11 mouse cellular contexts compared by ENCODE assay signal in the genomic region with DNA sequence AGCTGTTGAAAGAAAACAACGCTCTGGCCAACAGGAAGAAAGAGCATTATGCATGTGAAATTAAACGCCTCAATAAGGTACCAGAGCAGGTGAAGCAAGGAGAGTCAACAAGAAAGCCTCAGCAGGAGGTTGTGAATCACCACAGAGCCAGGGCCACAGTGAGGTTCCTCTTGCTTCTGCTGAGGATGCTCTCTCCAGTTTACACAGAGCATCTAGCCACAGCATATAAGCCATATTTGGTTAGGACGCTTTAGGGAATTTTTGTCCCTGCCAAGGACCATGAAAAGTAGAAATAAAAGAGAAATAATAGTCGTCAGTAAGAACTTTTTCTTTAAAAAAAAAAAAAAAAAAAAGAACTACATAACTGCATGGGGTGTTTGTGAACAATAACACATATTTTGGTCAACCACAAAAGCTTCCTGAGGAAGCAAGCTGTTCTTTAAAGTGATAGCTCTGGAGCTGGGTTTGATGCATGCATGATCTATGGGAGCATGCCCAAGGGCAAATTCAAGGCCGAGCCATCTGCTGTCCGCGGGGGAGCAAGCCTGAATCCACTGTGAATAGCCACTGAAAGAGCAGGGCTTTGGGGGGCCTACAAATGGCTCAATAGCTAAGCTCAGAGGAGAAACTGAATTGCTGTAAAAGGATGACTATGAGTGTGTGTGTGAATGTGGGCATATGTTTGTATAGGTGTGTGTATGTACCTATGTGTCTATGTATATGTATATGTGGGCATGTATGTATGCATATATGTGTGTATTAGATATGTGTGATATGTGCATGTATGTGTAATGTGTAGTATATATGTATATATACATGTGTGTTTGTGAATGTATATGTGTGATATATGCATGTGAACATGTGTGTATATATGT.
DNase-seq lines count a peak whose midpoint lies in the region; ATAC-seq and TF ChIP-seq lines count a peak whose summit lies in the region.
"Had no signal": no experiment of that assay in that cellular context is flagged by ENCODE, and none has a peak within 500 bp of the region (broad histone marks: within the 10 kb centered on the region; RNA-seq: fewer than 3 reads in every experiment).

No protein-coding gene starts in this region.

- H3K4me1 ChIP-seq in forebrain, embryonic 13.5 days, result no peaks in the 10 kb centered on the region; the same call in 1 of the 2 replicates
- H3K4me1 ChIP-seq in forebrain, embryonic 15.5 days, result no peaks in the 10 kb centered on the region
- peaks cover 2% of the 10 kb centered on the region; the same call in 1 of the 2 replicates for H3K4me1 ChIP-seq in spleen, adult 2 months (ENCODE audit: control insufficient read depth, insufficient read depth, insufficient read length)
- H3K4me1 ChIP-seq: liver, embryonic 15.5 days had no signal

- TF ChIP-seq POLR2A in spleen, adult 2 months (IDR thresholded peaks at IDR 0.05; ENCODE audit: low read depth, low read length), result no peak

- no peaks in the 10 kb centered on the region for H3K27me3 ChIP-seq in forebrain, embryonic 13.5 days
- no peaks in the 10 kb centered on the region for H3K27me3 ChIP-seq in forebrain, embryonic 15.5 days
- no peaks in the 10 kb centered on the region for H3K27me3 ChIP-seq in spleen, adult 2 months (ENCODE audit: control insufficient read depth, insufficient read depth, low read length)
- H3K27me3 ChIP-seq: liver, embryonic 15.5 days had no signal

- WGBS in forebrain, embryonic 13.5 days, result 20% methylated on average over 7 of the region's 7 CpGs
- WGBS in forebrain, embryonic 15.5 days, result 25% methylated on average over 7 of the region's 7 CpGs
- WGBS in spleen, adult 2 months, result 12% methylated on average over 7 of the region's 7 CpGs

- no peak for TF ChIP-seq CTCF in spleen, adult 2 months (IDR thresholded peaks at IDR 0.05; ENCODE audit: extremely low read depth, insufficient read depth, insufficient read length, insufficient replicate concordance)

- no peak overlapping the region for H3K4me3 ChIP-seq in forebrain, embryonic 13.5 days
- H3K4me3 ChIP-seq in forebrain, embryonic 15.5 days, result no peak overlapping the region
- H3K4me3 ChIP-seq in spleen, adult 2 months (ENCODE audit: extremely low read depth, insufficient read depth, insufficient read length), result no peak overlapping the region
- H3K4me3 ChIP-seq: liver, embryonic 15.5 days had no signal

- no peaks in the 10 kb centered on the region for H3K9me3 ChIP-seq in forebrain, embryonic 13.5 days (replicated peaks)
- H3K9me3 ChIP-seq in forebrain, embryonic 15.5 days, result no peaks in the 10 kb centered on the region
- H3K9me3 ChIP-seq: liver, embryonic 15.5 days had no signal

- peak; percentile 36; the same call in 1 of the 2 replicates for ATAC-seq in forebrain, embryonic 13.5 days
- ATAC-seq in forebrain, embryonic 15.5 days (replicated peaks), result no peak
- peak; percentile 89 to 90 for ATAC-seq in hematopoietic stem cell, adult 5-6 weeks (replicated peaks in 1 of 2; ENCODE audit: insufficient read depth in 1 of 2, low FRiP score in 2 of 2, low TSS enrichment in 1 of 2, low read depth in 1 of 2, poor library complexity in 2 of 2, severe bottlenecking in 2 of 2)

- H3K36me3 ChIP-seq in forebrain, embryonic 13.5 days (ENCODE audit: poor library complexity, severe bottlenecking), result no peaks in the 10 kb centered on the region
- H3K36me3 ChIP-seq in forebrain, embryonic 15.5 days, result no peaks in the 10 kb centered on the region
- no peaks in the 10 kb centered on the region for H3K36me3 ChIP-seq in spleen, adult 2 months (ENCODE audit: control insufficient read depth, insufficient read depth, low read length)
- H3K36me3 ChIP-seq: liver, embryonic 15.5 days had no signal

- 0 out of 2 replicates have a peak overlapping the region, but pooled peaks have one; percentile 19 for H3K27ac ChIP-seq in forebrain, embryonic 13.5 days
- H3K27ac ChIP-seq in forebrain, embryonic 15.5 days (replicated peaks), result no peak overlapping the region
- peak overlapping the region; percentile 65 for H3K27ac ChIP-seq in spleen, adult 2 months (ENCODE audit: insufficient read depth, low read length)
- H3K27ac ChIP-seq: liver, embryonic 15.5 days had no signal

- H3K9ac ChIP-seq in forebrain, embryonic 13.5 days, result no peak overlapping the region
- H3K9ac ChIP-seq in forebrain, embryonic 15.5 days (replicated peaks), result no peak overlapping the region
- H3K9ac ChIP-seq: liver, embryonic 15.5 days had no signal

- H3K4me2 ChIP-seq in forebrain, embryonic 13.5 days, result no peak overlapping the region
- no peak overlapping the region for H3K4me2 ChIP-seq in forebrain, embryonic 15.5 days (replicated peaks)
- H3K4me2 ChIP-seq: liver, embryonic 15.5 days had no signal

- DNase-seq in spleen, adult 2 months (ENCODE audit: low read depth in 1 of 2, low spot score in 2 of 2), result no peak
- DNase-seq in spleen, adult 12 weeks (ENCODE audit: low spot score), result no peak
- DNase-seq in thymus, postnatal 14 days, result peak; percentile 8
- no peak for DNase-seq in adrenal gland, adult 8-10 months
- no peak for DNase-seq in liver
- DNase-seq: gastrocnemius, postnatal 14 days; layer of hippocampus, postnatal 36 days had no signal
